8 mouse cellular contexts compared by ENCODE assay signal in genomic region chr8:70769359-70769758, GRCm38 (mm10). TPM values are rescaled to one million over a fixed set of nuclear protein-coding genes. Genes with fewer than 3 reads are reported as not detected.
DNase-seq lines count a peak whose midpoint lies in the region; ATAC-seq lines count a peak whose summit lies in the region.

No protein-coding gene starts in this region.

- peaks cover 58% of the 10 kb centered on the region for H3K36me3 ChIP-seq in embryonic facial prominence, embryonic 12.5 days
- peaks cover 68% of the 10 kb centered on the region for H3K36me3 ChIP-seq in kidney, embryonic 15.5 days

- no peak overlapping the region for H3K27ac ChIP-seq in embryonic facial prominence, embryonic 12.5 days
- H3K27ac ChIP-seq in kidney, embryonic 15.5 days, result no peak overlapping the region

- H3K27me3 ChIP-seq in embryonic facial prominence, embryonic 12.5 days, result no peaks in the 10 kb centered on the region
- H3K27me3 ChIP-seq in kidney, embryonic 15.5 days, result no peaks in the 10 kb centered on the region

- peaks cover 27% of the 10 kb centered on the region for H3K4me1 ChIP-seq in embryonic facial prominence, embryonic 12.5 days
- peaks cover 56% of the 10 kb centered on the region for H3K4me1 ChIP-seq in kidney, embryonic 15.5 days

- H3K9me3 ChIP-seq in embryonic facial prominence, embryonic 12.5 days, result no peaks in the 10 kb centered on the region
- H3K9me3 ChIP-seq in kidney, embryonic 15.5 days (replicated peaks), result no peaks in the 10 kb centered on the region

- DNase-seq in 3T3-L1 (ENCODE audit: low read depth, low spot score) (peak; percentile 98), liver (peak; percentile 98)
- DNase-seq in adrenal gland, postnatal 25 days, result peak; percentile 99
- peak; percentile 91 for DNase-seq in heart, adult 8-10 months (ENCODE audit: low spot score)
- peak; percentile 94 to 96 for DNase-seq in spleen, postnatal 36 days (ENCODE audit: low spot score in 2 of 2)

- no peak overlapping the region for H3K4me3 ChIP-seq in embryonic facial prominence, embryonic 12.5 days
- no peak overlapping the region for H3K4me3 ChIP-seq in kidney, embryonic 15.5 days (replicated peaks)

- peak; percentile 24; the same call in 1 of the 2 replicates for ATAC-seq in embryonic facial prominence, embryonic 12.5 days (ENCODE audit: insufficient number of reproducible peaks, insufficient read depth, low FRiP score, low TSS enrichment)
- ATAC-seq in kidney, embryonic 15.5 days (replicated peaks; ENCODE audit: low FRiP score), result peak; percentile 66
- peak; percentile 63 for ATAC-seq in monocyte, adult 5-6 weeks (replicated peaks; ENCODE audit: insufficient number of reproducible peaks, low FRiP score, low TSS enrichment, poor library complexity, severe bottlenecking)

- no peak overlapping the region; the same call in 1 of the 2 replicates for H3K9ac ChIP-seq in embryonic facial prominence, embryonic 12.5 days
- H3K9ac ChIP-seq in kidney, embryonic 15.5 days, result no peak overlapping the region

- 6% methylated on average over 26 of the region's 26 CpGs for WGBS in embryonic facial prominence, embryonic 12.5 days
- 7% methylated on average over 26 of the region's 26 CpGs for WGBS in kidney, embryonic 15.5 days

- H3K4me2 ChIP-seq in embryonic facial prominence, embryonic 12.5 days (replicated peaks), result no peak overlapping the region
- no peak overlapping the region for H3K4me2 ChIP-seq in kidney, embryonic 15.5 days

RNA-seq across cellular contexts. Expression of gene Pik3r2, which starts 7.2 kb away (rescaled TPM):
- total RNA-seq in adrenal gland, postnatal 25 days (2021), result 50.2 and 62.1 TPM in 2 replicates
- 76.8 and 78.0 TPM in 2 replicates for polyA plus RNA-seq in embryonic facial prominence, embryonic 12.5 days (2016; fragmentation: Nextera tagmentation; extraction: Ambion mirVana)
- total RNA-seq in heart, adult 8-10 months (2022), result 10 to 100 TPM; 19.3 to 24.1 (median 22.2) TPM
- 58.0 and 66.9 TPM in 2 replicates for polyA plus RNA-seq in kidney, embryonic 15.5 days (2015; fragmentation: Nextera tagmentation; extraction: Ambion mirVana)
- total RNA-seq in monocyte, adult 5-6 weeks (2017), result 5.5 to 12.7 TPM (median 10.3 TPM) in 3 replicates

RNA-seq across cellular contexts. Expression of gene Mpv17l2, which starts 8.6 kb away (rescaled TPM):
- total RNA-seq in adrenal gland, postnatal 25 days (2021), result 127 and 143 TPM in 2 replicates
- polyA plus RNA-seq in embryonic facial prominence, embryonic 12.5 days (2016; fragmentation: Nextera tagmentation; extraction: Ambion mirVana), result 32.7 and 35.7 TPM in 2 replicates
- 10 to 100 TPM; 23.2 to 32.5 (median 27.7) TPM for total RNA-seq in heart, adult 8-10 months (2022)
- 46.1 and 48.1 TPM in 2 replicates for polyA plus RNA-seq in kidney, embryonic 15.5 days (2015; fragmentation: Nextera tagmentation; extraction: Ambion mirVana)
- 2.0 to 11.3 TPM (median 4.8 TPM) in 3 replicates for total RNA-seq in monocyte, adult 5-6 weeks (2017)

RNA-seq across cellular contexts. Expression of gene Rab3a, which starts 14.9 kb away (rescaled TPM):
- total RNA-seq in adrenal gland, postnatal 25 days (2021), result 65.2 and 89.6 TPM in 2 replicates
- polyA plus RNA-seq in embryonic facial prominence, embryonic 12.5 days (2016; fragmentation: Nextera tagmentation; extraction: Ambion mirVana), result 27.0 and 27.6 TPM in 2 replicates
- 10 to 100 TPM; 46.3 to 60.7 (median 50.6) TPM for total RNA-seq in heart, adult 8-10 months (2022)
- polyA plus RNA-seq in kidney, embryonic 15.5 days (2015; fragmentation: Nextera tagmentation; extraction: Ambion mirVana), result 15.5 and 18.6 TPM in 2 replicates
- 0.85 to 5.4 TPM (median 2.5 TPM) in 3 replicates for total RNA-seq in monocyte, adult 5-6 weeks (2017)

RNA-seq across cellular contexts. Expression of gene Mast3, which starts 35.5 kb away (rescaled TPM):
- total RNA-seq in adrenal gland, postnatal 25 days (2021), result 26.9 and 27.4 TPM in 2 replicates
- polyA plus RNA-seq in embryonic facial prominence, embryonic 12.5 days (2016; fragmentation: Nextera tagmentation; extraction: Ambion mirVana), result 13.7 and 13.9 TPM in 2 replicates
- total RNA-seq in heart, adult 8-10 months (2022), result 1 to 10 TPM; 6.5 to 8.4 (median 7.1) TPM
- 12.9 and 18.1 TPM in 2 replicates for polyA plus RNA-seq in kidney, embryonic 15.5 days (2015; fragmentation: Nextera tagmentation; extraction: Ambion mirVana)
- total RNA-seq in monocyte, adult 5-6 weeks (2017), result 9.6 to 28.2 TPM (median 11.6 TPM) in 3 replicates

RNA-seq across cellular contexts. Expression of gene Il12rb1, which starts 38.9 kb away (rescaled TPM):
- not detected in 2 replicates for total RNA-seq in adrenal gland, postnatal 25 days (2021)
- polyA plus RNA-seq in embryonic facial prominence, embryonic 12.5 days (2016; fragmentation: Nextera tagmentation; extraction: Ambion mirVana), result 0.13 TPM in 1 of 2 replicates, not detected in the other
- total RNA-seq in heart, adult 8-10 months (2022), result under 1 TPM in 2 of 4 experiments, not detected in 2; 0.16 to 0.49 TPM
- 0.09 and 0.12 TPM in 2 replicates for polyA plus RNA-seq in kidney, embryonic 15.5 days (2015; fragmentation: Nextera tagmentation; extraction: Ambion mirVana)
- total RNA-seq in monocyte, adult 5-6 weeks (2017), result 2.7 to 11.0 TPM (median 7.9 TPM) in 3 replicates
